Mouse (Mus musculus) neural tube, embryonic 15.5 days (tissue): ENCODE results near the gene Rnf181. TPM values are rescaled to one million over a fixed set of nuclear protein-coding genes. Genes with fewer than 3 reads are reported as not detected.

Source experiments
- ATAC-seq: fragments of 200-750 bp; cut with Nextera tagmentation; 2 replicates; pipeline ENCODE4 v1.8.0; 2017; ENCODE audit warnings: mild to moderate bottlenecking, moderate TSS enrichment, moderate library complexity; ENCODE audit not compliant: low FRiP score
- H3K27ac ChIP-seq: fragments of 300-500 bp; sonication (generic); replicated peaks from 2 replicates; pipeline ENCODE4 v1.5.1; 2015; ENCODE audit warnings: mild to moderate bottlenecking, inconsistent platforms
- H3K27me3 ChIP-seq: fragments of 300-500 bp; sonication (generic); replicated peaks from 2 replicates; pipeline ENCODE4 v1.6.1; 2015; ENCODE audit warnings: inconsistent platforms
- H3K36me3 ChIP-seq: fragments of 300-500 bp; sonication (generic); 2 replicates; pipeline ENCODE4 v1.6.1; 2015; ENCODE audit warnings: inconsistent platforms
- H3K4me1 ChIP-seq: fragments of 300-500 bp; sonication (generic); 2 replicates; pipeline ENCODE4 v1.6.1; 2015; ENCODE audit warnings: inconsistent platforms
- H3K4me2 ChIP-seq: fragments of 300-500 bp; sonication (generic); 2 replicates; pipeline ENCODE4 v1.6.1; 2015; ENCODE audit warnings: inconsistent platforms, mild to moderate bottlenecking, moderate library complexity
- H3K4me3 ChIP-seq: fragments of 300-500 bp; sonication (generic); replicated peaks from 2 replicates; pipeline ENCODE4 v1.5.1; 2015; ENCODE audit warnings: mild to moderate bottlenecking, inconsistent platforms
- H3K9ac ChIP-seq: fragments of 300-500 bp; sonication (generic); replicated peaks from 2 replicates; pipeline ENCODE4 v1.6.1; 2015; ENCODE audit warnings: mild to moderate bottlenecking, inconsistent platforms
- H3K9me3 ChIP-seq: fragments of 300-500 bp; sonication (generic); replicated peaks from 2 replicates; pipeline ENCODE4 v1.6.1; 2016; ENCODE audit warnings: inconsistent platforms
- WGBS: fragments of 180-500 bp; shearing (Covaris S2); methylation state at CpG from one replicate; pipeline ENCODE4 v1.1.7; 2015; ENCODE audit warnings: mixed read lengths; 5-methylcytosine and 5-hydroxymethylcytosine counted together
- polyA plus RNA-seq: library from polyadenylated mRNA; unstranded; fragments of >200 nt; fragmentation: Nextera tagmentation; extraction: Ambion mirVana; gene quantifications from 2 replicates; pipeline ENCODE4 v1.2.1, GENCODE M21; 2015

Rnf181 gene
- polyA plus RNA-seq, 1 experiment from 2014 or later, result 145 TPM

DNA sequence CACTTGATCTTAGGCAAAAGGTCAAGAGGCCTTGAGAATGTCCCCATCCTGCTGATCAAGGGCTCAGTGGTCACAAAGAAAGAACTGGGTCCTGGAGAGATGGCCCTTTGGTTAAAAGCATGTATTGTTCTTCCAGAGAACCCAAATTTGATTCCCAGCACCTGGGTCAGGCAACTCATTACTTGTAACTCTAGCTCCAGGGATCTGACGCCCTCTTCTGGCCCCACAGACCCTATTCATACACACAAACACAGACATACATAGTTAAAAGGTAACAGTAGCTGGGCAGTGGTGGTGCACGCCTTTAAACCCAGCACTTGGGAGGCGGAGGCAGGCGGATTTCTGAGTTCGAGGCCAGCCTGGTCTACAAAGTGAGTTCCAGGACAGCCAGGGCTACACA, 25.6 kb upstream of the Rnf181 start:
- Histone ChIP-seq H3K4me3 (no peak overlapping the region), H3K9ac (no peak overlapping the region), H3K9me3 (no peaks in the 10 kb centered on the region), H3K36me3 (no peaks in the 10 kb centered on the region), H3K4me2 (no peak overlapping the region), H3K27me3 (peaks cover 21% of the 10 kb centered on the region), H3K4me1 (peaks cover 12% of the 10 kb centered on the region), H3K27ac (no peak overlapping the region)
- ATAC-seq, result no peak
- 90% methylated on average over 5 of the region's 5 CpGs for WGBS

DNA sequence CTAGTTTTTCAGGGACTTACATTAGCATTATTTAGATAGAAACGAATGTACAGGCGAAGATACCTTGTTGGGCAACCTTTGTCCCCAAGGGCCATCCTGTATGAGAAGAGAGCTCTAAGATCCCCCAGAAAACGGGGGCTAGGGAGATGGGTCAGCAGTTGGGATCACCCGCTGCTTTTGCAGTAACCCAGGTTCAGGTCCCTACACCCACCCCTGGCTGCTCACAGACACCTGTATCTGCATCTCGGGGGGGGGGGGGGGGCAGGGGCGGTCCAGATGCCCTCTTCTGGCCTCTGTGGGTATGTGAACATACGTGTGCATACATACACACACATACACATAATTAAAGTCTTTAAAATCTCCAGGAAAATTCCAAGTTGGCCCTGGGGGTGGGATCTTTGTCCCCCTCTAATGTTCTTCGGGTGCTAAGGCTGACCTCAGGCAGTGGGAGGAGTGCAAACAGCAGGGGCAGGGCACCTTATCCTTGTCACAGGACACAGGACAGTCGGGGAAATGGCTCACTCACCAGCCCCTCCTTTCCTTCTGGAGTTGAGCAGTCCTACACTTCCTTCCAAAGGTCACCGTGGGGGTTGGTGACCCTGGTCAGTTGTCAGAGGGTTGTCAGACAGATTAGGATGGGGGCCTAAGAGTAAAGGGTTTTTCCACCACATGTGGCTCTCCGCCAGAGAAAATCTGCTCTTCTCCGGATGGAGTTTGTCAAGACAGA, 24.2 kb upstream of the Rnf181 start:
- H3K27me3 ChIP-seq, result peaks cover 21% of the 10 kb centered on the region

DNA sequence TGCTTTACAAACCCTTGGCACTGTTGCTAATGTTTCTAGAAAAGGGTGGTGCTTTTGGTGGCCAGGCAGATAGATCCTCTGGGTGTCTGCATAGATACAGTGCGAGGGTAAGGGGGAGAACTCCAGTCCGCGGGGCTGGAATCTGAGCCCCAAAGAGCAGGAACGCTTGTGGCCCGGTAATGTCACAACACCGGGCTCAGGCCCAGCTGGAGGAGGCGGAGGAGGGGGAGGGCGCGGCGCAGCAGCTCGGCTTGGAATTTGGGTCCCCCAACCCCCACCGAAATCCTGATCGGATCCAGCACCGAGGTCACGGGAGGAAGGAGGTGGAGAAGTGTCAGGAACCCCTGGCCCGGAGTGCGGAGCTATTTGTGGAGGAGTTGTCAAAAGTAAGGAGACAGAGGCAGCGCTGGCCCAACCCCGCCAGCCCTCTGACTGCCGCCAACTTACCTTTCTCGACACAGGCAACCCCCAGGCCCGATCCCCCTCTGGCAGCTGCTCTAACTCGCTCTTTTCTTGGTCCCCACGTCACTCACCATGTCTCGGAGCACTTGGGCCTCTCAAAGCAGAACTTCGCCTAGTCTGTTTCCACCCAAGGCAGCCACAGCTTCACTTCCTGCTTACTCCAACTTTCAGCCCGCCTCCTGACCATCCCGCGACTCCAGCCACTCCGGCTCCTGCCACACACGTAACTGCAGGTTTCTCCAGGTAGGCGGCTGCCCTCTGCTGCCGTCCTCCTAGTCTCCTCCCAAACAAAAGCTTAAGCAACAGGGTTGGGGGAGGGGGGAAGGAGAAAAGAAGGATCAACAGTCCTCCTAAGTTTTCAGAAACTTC, 23.4 kb upstream of the Rnf181 start, which contains the start of gene Vamp8:
Gene Vamp8, minus strand, starts transcription at position 763 of the 831 bp plus-strand sequence.
- peaks cover 12% of the 10 kb centered on the region for H3K4me1 ChIP-seq
- WGBS, result 4% methylated on average over 33 of the region's 33 CpGs
- no peak for ATAC-seq
- H3K4me3 ChIP-seq, result peak within 1 kb of the TSS; percentile 34
- H3K27ac ChIP-seq, result peak within 1 kb of the TSS; percentile 71
- H3K9ac ChIP-seq, result peak within 1 kb of the TSS; percentile 34
- no peaks in the 10 kb centered on the region for H3K9me3 ChIP-seq
- peaks cover 21% of the 10 kb centered on the region for H3K27me3 ChIP-seq
- peak within 1 kb of the TSS; percentile 55 for H3K4me2 ChIP-seq
- H3K36me3 ChIP-seq, result no peaks in the 10 kb centered on the region

More for the DNA sequence above, 24.2 kb upstream of the Rnf181 start:
- Histone ChIP-seq H3K9ac (no peak overlapping the region), H3K36me3 (no peaks in the 10 kb centered on the region), H3K4me1 (peaks cover 12% of the 10 kb centered on the region), H3K4me3 (peak overlapping the region; percentile 34), H3K27ac (peak overlapping the region; percentile 71; the same call in 1 of the 2 replicates), H3K4me2 (peak overlapping the region; percentile 55), H3K9me3 (no peaks in the 10 kb centered on the region)
- WGBS, result 28% methylated on average over 12 of the region's 12 CpGs
- no peak for ATAC-seq

DNA sequence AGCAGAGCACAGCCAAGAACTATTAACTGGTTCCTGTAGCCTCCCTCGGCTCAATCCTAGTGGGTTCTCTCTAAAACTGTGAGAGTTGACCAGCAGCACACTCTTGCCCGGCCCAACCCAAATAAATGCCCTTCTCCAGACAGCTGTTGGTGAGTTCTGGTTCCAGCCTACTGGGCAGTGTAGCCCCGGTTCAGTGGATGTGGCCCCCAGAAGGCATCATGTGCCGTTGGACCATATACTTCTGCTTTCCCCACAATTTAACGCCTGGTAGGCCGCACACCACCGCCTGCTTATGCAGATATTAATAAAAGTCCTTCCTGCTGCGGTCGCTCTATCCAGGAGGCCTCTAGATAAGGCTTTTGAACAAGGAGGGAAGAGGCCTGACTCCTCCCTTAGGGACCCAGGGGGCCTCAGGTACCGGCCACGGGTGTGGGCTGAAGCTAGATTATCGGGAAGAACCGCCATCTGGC, 22.8 kb upstream of the Rnf181 start:
- peak overlapping the region; percentile 34 for H3K9ac ChIP-seq
- peak overlapping the region; percentile 55 for H3K4me2 ChIP-seq
- peak overlapping the region; percentile 34 for H3K4me3 ChIP-seq
- H3K36me3 ChIP-seq, result no peaks in the 10 kb centered on the region
- no peaks in the 10 kb centered on the region for H3K9me3 ChIP-seq
- H3K27ac ChIP-seq, result peak overlapping the region; percentile 71
- H3K27me3 ChIP-seq, result peaks cover 21% of the 10 kb centered on the region
- WGBS, result 40% methylated on average over 13 of the region's 13 CpGs
- no peak for ATAC-seq
- H3K4me1 ChIP-seq, result peaks cover 12% of the 10 kb centered on the region

DNA sequence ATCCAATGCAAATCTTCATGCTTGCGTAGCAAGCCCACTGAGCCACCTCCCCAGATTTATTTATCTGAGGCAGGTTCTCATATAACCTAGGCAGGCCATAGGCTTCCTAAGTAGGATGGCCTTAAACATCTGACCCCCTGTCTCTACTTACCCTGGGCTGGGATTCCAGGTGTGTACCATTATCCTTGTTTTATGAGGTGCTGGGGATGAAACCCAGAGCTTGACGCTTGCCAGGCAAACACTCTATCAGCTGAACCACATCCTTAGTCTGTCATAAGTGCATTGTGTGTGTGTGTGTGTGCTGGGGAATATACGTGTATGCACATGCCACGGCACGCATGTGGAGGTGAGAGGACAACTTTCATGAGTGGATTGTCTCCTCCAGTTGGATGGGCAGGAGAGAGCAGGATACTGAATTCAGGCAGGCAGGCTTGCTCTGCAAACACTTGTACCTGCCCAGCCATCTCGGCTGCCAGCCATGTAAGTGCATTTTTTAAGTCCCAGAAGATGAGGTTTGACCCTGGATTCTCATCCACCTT, 22.1 kb upstream of the Rnf181 start:
- no peak overlapping the region for H3K27ac ChIP-seq
- no peak for ATAC-seq
- no peaks in the 10 kb centered on the region for H3K9me3 ChIP-seq
- WGBS, result 98% methylated on average over 6 of the region's 6 CpGs
- H3K4me3 ChIP-seq, result no peak overlapping the region
- no peaks in the 10 kb centered on the region for H3K36me3 ChIP-seq
- H3K4me2 ChIP-seq, result no peak overlapping the region
- H3K9ac ChIP-seq, result peak overlapping the region; percentile 34; the same call in 1 of the 2 replicates
- peaks cover 12% of the 10 kb centered on the region for H3K4me1 ChIP-seq
- H3K27me3 ChIP-seq, result peaks cover 21% of the 10 kb centered on the region

DNA sequence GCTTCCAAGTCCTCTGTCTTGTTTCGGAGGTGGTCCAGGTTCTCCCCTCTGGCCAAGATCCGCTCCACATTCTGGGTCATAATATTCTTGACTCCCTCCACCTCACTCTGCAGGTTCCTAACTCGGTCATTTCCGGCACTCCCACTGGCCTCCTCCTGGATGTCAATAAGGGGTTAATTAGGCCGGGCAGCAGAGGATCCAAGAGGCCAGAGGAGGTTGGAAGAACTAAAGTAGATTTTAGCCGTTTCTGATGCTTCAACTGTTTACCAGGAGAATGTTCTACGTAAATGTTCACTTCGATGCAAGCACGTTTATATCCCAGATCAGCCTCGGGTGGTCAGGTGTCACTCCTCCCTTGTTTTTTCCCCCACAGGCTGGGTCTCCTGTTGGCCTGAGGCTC, 21.5 kb upstream of the Rnf181 start:
- no peak for ATAC-seq
- Histone ChIP-seq H3K36me3 (no peaks in the 10 kb centered on the region), H3K4me3 (no peak overlapping the region), H3K4me2 (no peak overlapping the region), H3K27me3 (peaks cover 21% of the 10 kb centered on the region), H3K9ac (no peak overlapping the region), H3K9me3 (no peaks in the 10 kb centered on the region), H3K4me1 (peaks cover 12% of the 10 kb centered on the region), H3K27ac (no peak overlapping the region)
- WGBS, result 72% methylated on average over 10 of the region's 10 CpGs

DNA sequence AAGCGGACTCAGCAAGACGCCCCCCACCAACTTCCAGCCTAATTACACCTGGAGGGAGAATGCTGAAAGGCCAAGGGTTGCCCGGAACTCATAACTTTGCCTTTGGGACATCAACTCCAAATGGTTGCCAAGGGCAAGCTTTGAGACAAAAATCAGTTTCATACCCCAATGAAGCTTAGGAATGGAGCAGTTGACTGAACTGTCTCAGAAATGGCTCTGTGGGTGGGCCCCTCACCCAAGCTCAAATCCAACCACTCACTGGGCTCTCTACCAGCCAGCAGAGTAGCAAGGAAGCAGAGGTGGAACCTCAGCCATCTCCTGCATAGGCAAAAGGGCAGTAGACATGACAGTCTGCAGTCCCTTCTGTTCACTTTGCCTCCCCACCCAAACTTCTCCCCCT, 21.1 kb upstream of the Rnf181 start:
- ATAC-seq, result no peak
- no peak overlapping the region for H3K27ac ChIP-seq
- H3K9ac ChIP-seq, result no peak overlapping the region
- H3K27me3 ChIP-seq, result peaks cover 21% of the 10 kb centered on the region
- no peak overlapping the region for H3K4me2 ChIP-seq
- H3K36me3 ChIP-seq, result no peaks in the 10 kb centered on the region
- peaks cover 12% of the 10 kb centered on the region for H3K4me1 ChIP-seq
- H3K4me3 ChIP-seq, result no peak overlapping the region
- 74% methylated on average over 3 of the region's 3 CpGs for WGBS
- no peaks in the 10 kb centered on the region for H3K9me3 ChIP-seq

DNA sequence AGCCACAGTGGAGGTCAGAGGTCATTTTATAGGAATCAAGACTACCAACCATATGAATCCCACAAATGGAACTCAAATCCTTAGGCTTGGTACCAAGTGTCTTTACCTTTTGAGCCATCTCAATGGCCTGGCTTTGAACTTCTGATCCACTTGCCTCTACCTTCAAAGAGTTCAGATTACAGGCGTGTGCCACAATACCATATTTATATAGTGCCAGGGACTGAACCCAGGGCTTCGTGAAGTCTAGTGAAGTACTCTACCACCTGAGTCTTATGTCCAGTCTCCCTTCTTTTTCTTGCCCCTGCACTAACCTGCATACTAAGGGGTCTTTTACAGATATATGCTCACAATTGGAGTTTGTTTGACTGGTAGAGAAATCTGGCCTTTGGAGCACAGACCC, 19.8 kb upstream of the Rnf181 start:
- no peak overlapping the region for H3K4me3 ChIP-seq
- H3K4me1 ChIP-seq, result peaks cover 12% of the 10 kb centered on the region
- H3K4me2 ChIP-seq, result no peak overlapping the region
- no peak overlapping the region for H3K27ac ChIP-seq
- H3K9me3 ChIP-seq, result no peaks in the 10 kb centered on the region
- no peaks in the 10 kb centered on the region for H3K36me3 ChIP-seq
- H3K9ac ChIP-seq, result no peak overlapping the region
- WGBS, result 91% methylated on average over 2 of the region's 2 CpGs
- ATAC-seq, result no peak
- H3K27me3 ChIP-seq, result peaks cover 23% of the 10 kb centered on the region

DNA sequence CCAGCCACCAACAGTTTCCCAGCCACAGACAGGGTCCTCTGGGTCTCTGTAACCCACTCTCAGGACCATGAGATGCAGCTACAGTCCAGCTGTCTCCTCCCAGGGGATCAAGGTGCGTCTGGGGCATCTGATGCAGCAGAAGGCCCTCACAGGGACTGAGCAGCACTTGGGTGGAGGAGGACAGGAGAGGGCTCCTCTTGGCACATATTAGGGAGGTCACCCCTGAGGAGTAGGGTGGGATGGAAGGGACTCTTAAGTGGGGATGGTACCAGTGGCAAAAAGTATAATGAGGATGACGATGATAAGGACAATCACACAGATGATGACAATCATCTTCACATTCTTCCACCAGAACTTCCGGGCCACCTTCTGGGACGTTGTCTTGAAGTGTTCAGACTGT, 18.5 kb upstream of the Rnf181 start:
- Histone ChIP-seq H3K27ac (no peak overlapping the region), H3K9me3 (no peaks in the 10 kb centered on the region), H3K4me3 (no peak overlapping the region), H3K27me3 (peaks cover 20% of the 10 kb centered on the region), H3K4me1 (peaks cover 10% of the 10 kb centered on the region), H3K4me2 (no peak overlapping the region), H3K36me3 (no peaks in the 10 kb centered on the region), H3K9ac (no peak overlapping the region)
- no peak for ATAC-seq
- WGBS, result 84% methylated on average over 4 of the region's 4 CpGs

DNA sequence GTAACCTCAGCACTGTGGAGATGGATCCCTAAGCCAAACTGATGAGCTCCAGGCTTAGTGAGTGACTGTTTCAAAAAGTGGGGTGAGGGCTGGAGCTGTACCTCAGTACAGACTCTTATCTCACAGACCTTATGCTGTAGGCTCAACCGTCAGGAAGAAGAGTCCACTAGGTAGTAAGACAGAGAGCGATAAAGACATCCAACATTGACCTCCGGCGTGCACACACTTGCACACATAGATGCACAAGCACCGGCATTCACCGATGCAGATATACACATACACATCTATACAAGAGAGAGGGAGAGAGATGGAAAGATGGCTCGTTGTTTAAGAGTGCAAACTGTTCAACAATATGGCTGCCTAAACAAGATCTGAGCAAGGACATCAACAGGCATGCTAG, 17.2 kb upstream of the Rnf181 start:
- Histone ChIP-seq H3K4me1 (peaks cover 6% of the 10 kb centered on the region; the same call in 1 of the 2 replicates), H3K9ac (no peak overlapping the region)

DNA sequence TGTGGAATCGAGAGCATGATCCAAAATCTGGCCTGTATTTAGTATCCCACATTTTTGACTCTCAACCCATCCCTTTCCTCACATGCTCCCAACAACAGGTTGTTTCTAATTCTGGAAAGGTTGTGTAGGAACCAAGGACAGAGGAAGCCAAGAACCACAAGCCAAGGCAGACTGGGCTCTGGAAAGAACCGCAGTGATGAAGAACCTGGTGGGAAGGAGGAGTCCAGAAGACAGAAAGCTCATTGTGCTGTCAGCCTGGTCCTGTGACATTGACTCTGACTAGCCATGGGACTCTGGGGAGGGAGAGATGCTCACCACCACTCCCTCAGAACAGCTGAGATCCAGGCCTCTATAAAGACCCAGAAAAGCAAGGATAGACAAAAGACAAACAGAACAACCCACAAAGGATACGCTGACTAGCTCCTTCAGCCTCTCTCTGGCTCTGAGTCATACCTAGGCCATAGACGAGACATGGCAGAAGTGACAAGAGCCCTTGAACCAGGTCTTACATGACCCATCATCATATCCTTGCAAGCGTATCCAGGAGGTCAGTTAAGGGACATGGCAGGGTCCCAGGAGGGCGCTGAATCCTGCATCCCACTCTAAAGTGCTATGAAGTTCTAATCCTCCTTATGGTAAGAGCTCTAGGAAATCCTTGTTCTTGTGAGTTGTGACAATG, 16.5 kb upstream of the Rnf181 start:
- ATAC-seq, result no peak
- Histone ChIP-seq H3K27me3 (peaks cover 28% of the 10 kb centered on the region), H3K4me1 (peaks cover 6% of the 10 kb centered on the region; the same call in 1 of the 2 replicates), H3K4me2 (no peak overlapping the region), H3K9ac (no peak overlapping the region), H3K9me3 (no peaks in the 10 kb centered on the region), H3K27ac (no peak overlapping the region), H3K36me3 (no peaks in the 10 kb centered on the region), H3K4me3 (no peak overlapping the region)
- WGBS, result 88% methylated on average over 6 of the region's 6 CpGs

More for the DNA sequence above, 17.2 kb upstream of the Rnf181 start:
- Histone ChIP-seq H3K36me3 (no peaks in the 10 kb centered on the region), H3K27ac (no peak overlapping the region), H3K9me3 (no peaks in the 10 kb centered on the region), H3K27me3 (peaks cover 24% of the 10 kb centered on the region), H3K4me2 (no peak overlapping the region), H3K4me3 (no peak overlapping the region)
- 96% methylated on average over 7 of the region's 7 CpGs for WGBS
- no peak for ATAC-seq
